Comparison of ENCODE assay signal across 20 mouse cellular contexts in genomic region chrX:99150712-99151111, GRCm38 (mm10). TPM values are rescaled to one million over a fixed set of nuclear protein-coding genes. Genes with fewer than 3 reads are reported as not detected.
DNase-seq lines count a peak whose midpoint lies in the region; ATAC-seq and TF ChIP-seq lines count a peak whose summit lies in the region.
"Had no signal": no experiment of that assay in that cellular context is flagged by ENCODE, and none has a peak within 500 bp of the region (broad histone marks: within the 10 kb centered on the region; RNA-seq: fewer than 3 reads in every experiment).

No protein-coding gene starts in this region.

- H3K36me3 ChIP-seq in kidney, embryonic 15.5 days = peaks cover 38% of the 10 kb centered on the region
- H3K36me3 ChIP-seq in intestine, postnatal 0 days (ENCODE audit: control insufficient read depth, insufficient read depth) = peaks cover 6% of the 10 kb centered on the region; the same call in 1 of the 2 replicates

- H3K4me1 ChIP-seq in kidney, embryonic 15.5 days = peaks cover 45% of the 10 kb centered on the region
- peaks cover 21% of the 10 kb centered on the region for H3K4me1 ChIP-seq in brown adipose tissue, adult 24 weeks (ENCODE audit: control insufficient read depth, insufficient read depth, insufficient read length, low read length)
- H3K4me1 ChIP-seq in intestine, postnatal 0 days (replicated peaks; ENCODE audit: control insufficient read depth, insufficient read depth, low read length) = no peaks in the 10 kb centered on the region; the same call in 1 of the 2 replicates

- no peaks in the 10 kb centered on the region for H3K9me3 ChIP-seq in kidney, embryonic 15.5 days (replicated peaks)
- H3K9me3 ChIP-seq in intestine, postnatal 0 days (ENCODE audit: control insufficient read depth) = no peaks in the 10 kb centered on the region
- H3K9me3 ChIP-seq: embryonic facial prominence, embryonic 10.5 days; heart, embryonic 15.5 days; hindbrain, embryonic 10.5 days; liver, embryonic 12.5 days; midbrain, embryonic 13.5 days; neural tube, embryonic 13.5 days; stomach, embryonic 15.5 days had no signal

- DNase-seq in kidney, adult 18-20 months = no peak
- DNase-seq in ES-CJ7 (ENCODE audit: low read depth, low spot score) = peak; percentile 18
- DNase-seq in gastrocnemius, postnatal 10 days = no peak
- DNase-seq in ovary, adult 18-20 months (ENCODE audit: low spot score) = no peak
- DNase-seq: adrenal gland, adult 2 months; cerebellum, adult 8-10 months; gastrocnemius, postnatal 14 days; spleen, adult 18-20 months; thymus, postnatal 25 days had no signal

- no peak overlapping the region for H3K4me3 ChIP-seq in kidney, embryonic 15.5 days (replicated peaks)
- no peak overlapping the region for H3K4me3 ChIP-seq in brown adipose tissue, adult 24 weeks (ENCODE audit: insufficient read depth, low read depth, low read length)
- H3K4me3 ChIP-seq in intestine, postnatal 0 days (ENCODE audit: low read depth, low read length) = no peak overlapping the region
- H3K4me3 ChIP-seq: embryonic facial prominence, embryonic 10.5 days; heart, embryonic 15.5 days; hindbrain, embryonic 10.5 days; layer of hippocampus, adult 2 months; liver, embryonic 12.5 days; midbrain, embryonic 13.5 days; neural tube, embryonic 13.5 days; stomach, embryonic 15.5 days had no signal

- 53% methylated on average over 3 of the region's 3 CpGs for WGBS in kidney, embryonic 15.5 days
- WGBS in intestine, postnatal 0 days = 47% methylated on average over 3 of the region's 3 CpGs

- no peak overlapping the region for H3K9ac ChIP-seq in kidney, embryonic 15.5 days
- no peak overlapping the region for H3K9ac ChIP-seq in intestine, postnatal 0 days (ENCODE audit: low read depth, low read length)
- H3K9ac ChIP-seq: heart, embryonic 15.5 days; liver, embryonic 12.5 days; midbrain, embryonic 13.5 days; neural tube, embryonic 13.5 days; stomach, embryonic 15.5 days had no signal

- peak overlapping the region; percentile 58; the same call in 1 of the 2 replicates for H3K27ac ChIP-seq in kidney, embryonic 15.5 days
- H3K27ac ChIP-seq in brown adipose tissue, adult 24 weeks (replicated peaks; ENCODE audit: low read depth, low read length) = peak overlapping the region; percentile 83
- H3K27ac ChIP-seq in intestine, postnatal 0 days (ENCODE audit: low read depth, low read length) = peak overlapping the region; percentile 55; the same call in 1 of the 2 replicates
- H3K27ac ChIP-seq: embryonic facial prominence, embryonic 10.5 days; heart, embryonic 15.5 days; layer of hippocampus, adult 2 months; liver, embryonic 12.5 days; midbrain, embryonic 13.5 days; neural tube, embryonic 13.5 days had no signal

- H3K4me2 ChIP-seq in kidney, embryonic 15.5 days = no peak overlapping the region
- 0 out of 2 replicates have a peak overlapping the region, but pooled peaks have one; percentile 14 for H3K4me2 ChIP-seq in intestine, postnatal 0 days (replicated peaks; ENCODE audit: low read depth)
- H3K4me2 ChIP-seq: heart, embryonic 15.5 days; liver, embryonic 12.5 days; midbrain, embryonic 13.5 days; neural tube, embryonic 13.5 days; stomach, embryonic 15.5 days had no signal

- ATAC-seq in kidney, embryonic 15.5 days (replicated peaks; ENCODE audit: low FRiP score) = no peak
- no peak for ATAC-seq in intestine, postnatal 0 days
- ATAC-seq: midbrain, embryonic 13.5 days had no signal

- H3K27me3 ChIP-seq in kidney, embryonic 15.5 days = peaks cover 21% of the 10 kb centered on the region
- H3K27me3 ChIP-seq in intestine, postnatal 0 days (replicated peaks; ENCODE audit: control insufficient read depth, insufficient read depth, low read length) = no peaks in the 10 kb centered on the region

- no peak for TF ChIP-seq CTCF in intestine, postnatal 0 days (IDR thresholded peaks at IDR 0.05; ENCODE audit: low read depth)

RNA-seq across cellular contexts. Expression of gene Efnb1, which starts 14.8 kb away (rescaled TPM):
- 62.1 and 69.5 TPM in 2 replicates for polyA plus RNA-seq in kidney, embryonic 15.5 days (2015; fragmentation: Nextera tagmentation; extraction: Ambion mirVana)
- polyA plus RNA-seq in brown adipose tissue, adult 24 weeks (2012; ENCODE audit: insufficient read depth, insufficient read length, missing spikeins) = 10.3 and 17.4 TPM in 2 replicates
- polyA plus RNA-seq in intestine, postnatal 0 days (2015; fragmentation: Nextera tagmentation; extraction: Ambion mirVana) = 12.5 and 13.0 TPM in 2 replicates
- 10 to 100 TPM; 11.3 to 17.0 TPM for total RNA-seq in gastrocnemius, postnatal 10 days (2021)
